Mouse (Mus musculus) midbrain, embryonic 14.5 days (tissue): ENCODE data around the gene Gm7929. TPM values are rescaled to one million over a fixed set of nuclear protein-coding genes. Genes with fewer than 3 reads are reported as not detected.
"Not testable (repeated sequence)": the region's sequence is repeated elsewhere in the genome, so short reads cannot be mapped to it uniquely, and the experiment has no call there.

Source experiments
- ATAC-seq: fragments of 200-750 bp; cut with Nextera tagmentation; 2 replicates; pipeline ENCODE4 v1.8.0; 2017; ENCODE audit warnings: moderate number of reproducible peaks, moderate library complexity; ENCODE audit not compliant: low FRiP score, low TSS enrichment
- DNase-seq: peaks from one replicate; pipeline ENCODE4 v3.0.0-alpha.2; 2015
- H3K27ac ChIP-seq: fragments of 300-500 bp; sonication (generic); replicated peaks from 2 replicates; pipeline ENCODE4 v1.5.1; 2014; ENCODE audit warnings: mild to moderate bottlenecking, low read depth, low read length, moderate library complexity
- H3K27me3 ChIP-seq: fragments of 300-500 bp; sonication (generic); 2 replicates; pipeline ENCODE4 v1.6.1; 2014; ENCODE audit warnings: low read length, control low read depth, mixed read lengths; ENCODE audit not compliant: control insufficient read depth, insufficient read depth
- H3K36me3 ChIP-seq: fragments of 300-500 bp; sonication (generic); 2 replicates; pipeline ENCODE4 v1.6.1; 2014; ENCODE audit warnings: low read length, control low read depth; ENCODE audit not compliant: control insufficient read depth, insufficient read depth
- H3K4me1 ChIP-seq: fragments of 300-500 bp; sonication (generic); 2 replicates; pipeline ENCODE4 v1.6.1; 2014; ENCODE audit warnings: mild to moderate bottlenecking, antibody characterized with exemption, low read length, control low read depth; ENCODE audit not compliant: control insufficient read depth, insufficient read depth
- H3K4me2 ChIP-seq: fragments of 300-500 bp; sonication (generic); 2 replicates; pipeline ENCODE4 v1.6.1; 2014; ENCODE audit warnings: mild to moderate bottlenecking, low read length, moderate library complexity
- H3K4me3 ChIP-seq: fragments of 300-500 bp; sonication (generic); replicated peaks from 2 replicates; pipeline ENCODE4 v1.5.1; 2014; ENCODE audit warnings: low read depth, low read length
- H3K9ac ChIP-seq: fragments of 300-500 bp; sonication (generic); replicated peaks from 2 replicates; pipeline ENCODE4 v1.6.1; 2014; ENCODE audit warnings: mild to moderate bottlenecking, low read length, moderate library complexity
- H3K9me3 ChIP-seq: fragments of 300-500 bp; sonication (generic); 2 replicates; pipeline ENCODE4 v1.6.1; 2016; ENCODE audit warnings: low read length, control low read depth, mixed read lengths; ENCODE audit not compliant: control insufficient read depth
- WGBS: fragments of 180-500 bp; shearing (Covaris S2); extraction: QIAGEN DNeasy Blood & Tissue Kit; methylation state at CpG from one replicate; pipeline ENCODE4 v1.1.7; 2014; 5-methylcytosine and 5-hydroxymethylcytosine counted together
- polyA plus RNA-seq: library from polyadenylated mRNA; unstranded; fragments of >200 nt; fragmentation: Nextera tagmentation; extraction: Ambion mirVana; gene quantifications from 2 replicates; pipeline ENCODE4 v1.2.1, GENCODE M21; 2014

Gene Gm7929
- not detected in 2 replicates for polyA plus RNA-seq

GRCm38 (mm10) chr14:41750514-41750913 is at the start of gene Gm7929:
Gene Gm7929 (minus strand): TSS chr14:41750614.
- not testable (repeated sequence) for H3K27me3 ChIP-seq, DNase-seq, H3K4me3 ChIP-seq, H3K9me3 ChIP-seq, H3K4me2 ChIP-seq, H3K36me3 ChIP-seq, H3K9ac ChIP-seq, H3K27ac ChIP-seq, H3K4me1 ChIP-seq, ATAC-seq
- WGBS: no CpG with 5 or more reads among the region's 1 CpGs

- ATAC-seq, H3K27me3 ChIP-seq, H3K36me3 ChIP-seq, H3K9me3 ChIP-seq, H3K4me2 ChIP-seq, H3K9ac ChIP-seq, H3K4me1 ChIP-seq, H3K27ac ChIP-seq, DNase-seq, H3K4me3 ChIP-seq: not testable (repeated sequence)
Observed at GRCm38 (mm10) chr14:41772341-41772740, 21.9 kb upstream of the Gm7929 start, which contains the start of gene Gm47189. Gene Gm47189 (minus strand): TSS chr14:41772441.

GRCm38 (mm10) chr14:41755931-41756330 is 5.5 kb upstream of the Gm7929 start:
- H3K4me1 ChIP-seq, H3K27me3 ChIP-seq, H3K9ac ChIP-seq, ATAC-seq, H3K36me3 ChIP-seq, H3K4me3 ChIP-seq, H3K4me2 ChIP-seq, H3K27ac ChIP-seq, H3K9me3 ChIP-seq, DNase-seq: not testable (repeated sequence)
- 88% methylated on average over 2 of the region's 3 CpGs for WGBS

GRCm38 (mm10) chr14:41723437-41723836 is 27.0 kb downstream of the Gm7929 start:
- not testable (repeated sequence) for H3K36me3 ChIP-seq, ATAC-seq, H3K9ac ChIP-seq, H3K27me3 ChIP-seq, H3K4me1 ChIP-seq, H3K27ac ChIP-seq, H3K9me3 ChIP-seq, H3K4me3 ChIP-seq, DNase-seq, H3K4me2 ChIP-seq
- 80% methylated on average over 16 of the region's 17 CpGs for WGBS

GRCm38 (mm10) chr14:41717180-41717579 is 33.2 kb downstream of the Gm7929 start:
- WGBS: 86% methylated on average over 1 of the region's 1 CpGs
- not testable (repeated sequence) for ATAC-seq

GRCm38 (mm10) chr14:41701785-41702184 is 48.6 kb downstream of the Gm7929 start, which contains the start of gene Gm8068:
Gene Gm8068 (minus strand): TSS chr14:41701885.
- WGBS: no CpG with 5 or more reads among the region's 3 CpGs
- H3K9ac ChIP-seq, DNase-seq: not testable (repeated sequence)

More at GRCm38 (mm10) chr14:41717180-41717579, 33.2 kb downstream of the Gm7929 start:
- not testable (repeated sequence) for H3K4me3 ChIP-seq, H3K27ac ChIP-seq, H3K9me3 ChIP-seq, H3K4me1 ChIP-seq, H3K9ac ChIP-seq, DNase-seq, H3K4me2 ChIP-seq, H3K36me3 ChIP-seq, H3K27me3 ChIP-seq

More at GRCm38 (mm10) chr14:41701785-41702184, 48.6 kb downstream of the Gm7929 start, which contains the start of gene Gm8068:
- not testable (repeated sequence) for H3K4me2 ChIP-seq, H3K9me3 ChIP-seq, H3K27ac ChIP-seq, H3K36me3 ChIP-seq, H3K27me3 ChIP-seq, ATAC-seq, H3K4me3 ChIP-seq, H3K4me1 ChIP-seq

Other genes with a start within 250 kb of the Gm7929 start
- not detected in 2 replicates for gene Gm7970, start 195.0 kb downstream of the Gm7929 start, polyA plus RNA-seq
- gene 1700049E17Rik2, start 177.4 kb downstream of the Gm7929 start, polyA plus RNA-seq: not detected in 2 replicates
- not detected in 2 replicates for gene Gm3072, start 126.0 kb downstream of the Gm7929 start, polyA plus RNA-seq
- gene Gm3676, start 104.1 kb downstream of the Gm7929 start, polyA plus RNA-seq: not detected in 2 replicates
- gene Gm8068, start 48.7 kb downstream of the Gm7929 start, polyA plus RNA-seq: not detected in 2 replicates
- not detected in 2 replicates for gene Gm47189, start 21.8 kb upstream of the Gm7929 start, polyA plus RNA-seq
- gene Gm7980, start 156.7 kb upstream of the Gm7929 start, polyA plus RNA-seq: not detected in 2 replicates
- gene 1700049E17Rik1, start 174.3 kb upstream of the Gm7929 start, polyA plus RNA-seq: not detected in 2 replicates
- not detected in 2 replicates for gene 1700024B05Rik, start 193.4 kb upstream of the Gm7929 start, polyA plus RNA-seq
- gene Gm6401, start 217.3 kb upstream of the Gm7929 start, polyA plus RNA-seq: not detected in 2 replicates
- gene Gm3543, start 232.7 kb upstream of the Gm7929 start, polyA plus RNA-seq: not detected in 2 replicates